Mouse (Mus musculus) limb, embryonic 12.5 days (tissue): ENCODE results near the gene Vars2. TPM values are rescaled to one million over a fixed set of nuclear protein-coding genes. Genes with fewer than 3 reads are reported as not detected.

Experiments
- ATAC-seq: fragments of 200-750 bp; cut with Nextera tagmentation; 2 replicates; pipeline ENCODE4 v1.8.0; 2017; ENCODE audit warnings: low read depth, moderate TSS enrichment; ENCODE audit not compliant: insufficient number of reproducible peaks, insufficient read depth, low FRiP score, low TSS enrichment
- H3K27ac ChIP-seq: fragments of 300-500 bp; sonication (generic); 2 replicates; pipeline ENCODE4 v1.5.1; 2016; ENCODE audit warnings: mild to moderate bottlenecking, moderate library complexity
- H3K27me3 ChIP-seq: fragments of 300-500 bp; sonication (generic); 2 replicates; pipeline ENCODE4 v1.6.1; 2016; ENCODE audit warnings: mild to moderate bottlenecking, moderate library complexity
- H3K36me3 ChIP-seq: fragments of 300-500 bp; sonication (generic); 2 replicates; pipeline ENCODE4 v1.6.1; 2016; ENCODE audit warnings: mild to moderate bottlenecking, moderate library complexity
- H3K4me1 ChIP-seq: fragments of 300-500 bp; sonication (generic); replicated peaks from 2 replicates; pipeline ENCODE4 v1.6.1; 2016
- H3K4me2 ChIP-seq: fragments of 300-500 bp; sonication (generic); 2 replicates; pipeline ENCODE4 v1.6.1; 2016; ENCODE audit warnings: mild to moderate bottlenecking, moderate library complexity
- H3K4me3 ChIP-seq: fragments of 300-500 bp; sonication (generic); replicated peaks from 2 replicates; pipeline ENCODE4 v1.5.1; 2016; ENCODE audit warnings: mild to moderate bottlenecking
- H3K9ac ChIP-seq: fragments of 300-500 bp; sonication (generic); replicated peaks from 2 replicates; pipeline ENCODE4 v1.6.1; 2016; ENCODE audit warnings: mild to moderate bottlenecking, moderate library complexity
- H3K9me3 ChIP-seq: fragments of 300-500 bp; sonication (generic); 2 replicates; pipeline ENCODE4 v1.6.1; 2016; ENCODE audit warnings: mild to moderate bottlenecking, moderate library complexity
- WGBS: fragments of 180-500 bp; shearing (Covaris S2); methylation state at CpG from one replicate; pipeline ENCODE4 v1.1.7; 2016; 5-methylcytosine and 5-hydroxymethylcytosine counted together
- polyA plus RNA-seq: library from polyadenylated mRNA; unstranded; fragments of >200 nt; fragmentation: Nextera tagmentation; extraction: Ambion mirVana; gene quantifications from 2 replicates; pipeline ENCODE4 v1.2.1, GENCODE M21; 2016

Gene Vars2
- polyA plus RNA-seq, 1 experiment from 2014 or later, result 23.4 TPM

- H3K4me2 ChIP-seq, result no peak overlapping the region
- no peak overlapping the region for H3K9ac ChIP-seq
- no peak for ATAC-seq
- H3K9me3 ChIP-seq, result no peaks in the 10 kb centered on the region
- peaks cover 26% of the 10 kb centered on the region for H3K4me1 ChIP-seq
- WGBS, result 92% methylated on average over 9 of the region's 9 CpGs
- H3K4me3 ChIP-seq, result no peak overlapping the region
- no peak overlapping the region for H3K27ac ChIP-seq
- no peaks in the 10 kb centered on the region for H3K27me3 ChIP-seq
- H3K36me3 ChIP-seq, result peaks cover 29% of the 10 kb centered on the region
These were observed 2.3 kb upstream of the Vars2 start for GRCm38 (mm10) chr17:35669731-35670130.

DNA sequence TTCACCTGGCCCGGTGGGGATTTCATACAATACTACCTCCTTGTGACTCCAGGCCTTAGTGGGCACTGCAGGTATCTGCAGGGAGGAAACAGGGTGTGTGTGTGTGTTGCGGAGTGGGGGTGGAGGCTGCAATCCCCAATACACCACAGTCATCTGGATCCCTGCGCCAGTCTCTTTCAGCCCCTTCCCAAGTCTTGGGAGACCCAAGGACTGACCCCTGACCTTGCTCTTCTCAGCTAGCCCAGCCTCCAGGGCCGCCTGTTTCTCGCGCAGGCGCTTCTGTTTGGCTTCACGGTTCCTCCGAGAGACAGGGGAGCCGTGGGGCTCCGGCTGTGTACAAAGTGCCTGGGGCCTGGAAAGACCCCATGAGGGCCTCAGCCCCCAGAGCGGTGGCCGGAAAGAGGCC is 538 bp downstream of the Vars2 start:
- ATAC-seq, result peak; percentile 13; the same call in 1 of the 2 replicates
- WGBS, result 7% methylated on average over 13 of the region's 13 CpGs
- Histone ChIP-seq H3K9ac (peak overlapping the region; percentile 89), H3K27me3 (no peaks in the 10 kb centered on the region), H3K4me1 (peaks cover 18% of the 10 kb centered on the region), H3K36me3 (peaks cover 51% of the 10 kb centered on the region), H3K9me3 (no peaks in the 10 kb centered on the region), H3K27ac (peak overlapping the region; percentile 91), H3K4me3 (peak overlapping the region; percentile 75), H3K4me2 (peak overlapping the region; percentile 91)

GRCm38 (mm10) chr17:35665957-35666515 is 1.4 kb downstream of the Vars2 start:
- Histone ChIP-seq H3K4me1 (peaks cover 18% of the 10 kb centered on the region), H3K27me3 (no peaks in the 10 kb centered on the region), H3K36me3 (peaks cover 57% of the 10 kb centered on the region), H3K4me3 (0 out of 2 replicates have a peak overlapping the region, but pooled peaks have one; percentile 75), H3K9ac (no peak overlapping the region), H3K4me2 (peak overlapping the region; percentile 91), H3K27ac (no peak overlapping the region), H3K9me3 (no peaks in the 10 kb centered on the region)
- WGBS, result 80% methylated on average over 17 of the region's 17 CpGs
- ATAC-seq, result no peak

- Histone ChIP-seq H3K9ac (no peak overlapping the region), H3K9me3 (no peaks in the 10 kb centered on the region), H3K4me1 (peaks cover 8% of the 10 kb centered on the region; the same call in 1 of the 2 replicates), H3K4me3 (no peak overlapping the region), H3K36me3 (peaks cover 35% of the 10 kb centered on the region), H3K4me2 (no peak overlapping the region), H3K27ac (no peak overlapping the region), H3K27me3 (no peaks in the 10 kb centered on the region)
- no peak for ATAC-seq
- WGBS, result 81% methylated on average over 2 of the region's 2 CpGs
These were observed 14.3 kb downstream of the Vars2 start for GRCm38 (mm10) chr17:35653086-35653485.

DNA sequence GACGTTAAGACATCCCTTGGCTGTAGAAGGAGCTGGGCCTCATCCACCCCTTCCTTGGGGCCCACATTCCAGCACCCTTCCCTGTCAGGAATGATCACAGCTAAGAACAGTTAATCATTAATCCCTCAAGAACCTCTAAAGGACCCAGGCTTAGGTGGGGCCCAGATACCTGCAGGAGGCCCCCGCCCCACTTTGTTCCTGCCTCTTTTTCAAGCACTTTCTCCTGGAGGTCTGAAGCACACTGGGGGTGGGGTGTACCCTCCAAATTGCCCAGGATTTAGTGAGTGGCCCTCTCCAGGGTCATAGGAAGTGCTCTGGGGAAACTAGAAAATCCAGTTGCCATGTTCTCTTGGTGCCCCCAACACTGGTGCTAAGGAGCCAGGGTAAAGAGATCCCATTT is 18.0 kb downstream of the Vars2 start:
- ATAC-seq, result no peak
- H3K4me1 ChIP-seq, result peaks cover 8% of the 10 kb centered on the region; the same call in 1 of the 2 replicates
- no peaks in the 10 kb centered on the region for H3K9me3 ChIP-seq
- H3K27ac ChIP-seq, result no peak overlapping the region
- no peaks in the 10 kb centered on the region for H3K36me3 ChIP-seq
- H3K4me2 ChIP-seq, result no peak overlapping the region
- no peak overlapping the region for H3K9ac ChIP-seq
- H3K27me3 ChIP-seq, result 0 out of 2 replicates have a peak, but pooled peaks cover 2% of the 10 kb centered on the region
- WGBS, result 71% methylated on average over 2 of the region's 2 CpGs
- H3K4me3 ChIP-seq, result no peak overlapping the region

- WGBS, result 72% methylated on average over 13 of the region's 13 CpGs
These were observed 23.7 kb downstream of the Vars2 start, which contains the start of gene Mucl3 for GRCm38 (mm10) chr17:35643609-35644236. Mucl3 (minus strand) TSS chr17:35643695.

GRCm38 (mm10) chr17:35639352-35639751 is 28.0 kb downstream of the Vars2 start:
- Histone ChIP-seq H3K27ac (no peak overlapping the region), H3K4me3 (no peak overlapping the region), H3K36me3 (no peaks in the 10 kb centered on the region), H3K4me2 (peak overlapping the region; percentile 41; the same call in 1 of the 2 replicates), H3K9me3 (no peaks in the 10 kb centered on the region), H3K27me3 (peaks cover 27% of the 10 kb centered on the region), H3K4me1 (peaks cover 5% of the 10 kb centered on the region), H3K9ac (no peak overlapping the region)
- ATAC-seq, result no peak
- WGBS, result 81% methylated on average over 6 of the region's 6 CpGs

More at GRCm38 (mm10) chr17:35643609-35644236, 23.7 kb downstream of the Vars2 start, which contains the start of gene Mucl3:
- no peak for ATAC-seq
- Histone ChIP-seq H3K9ac (no peak within 1 kb of the TSS), H3K36me3 (no peaks in the 10 kb centered on the region), H3K4me3 (no peak within 1 kb of the TSS), H3K4me1 (no peaks in the 10 kb centered on the region), H3K27ac (no peak within 1 kb of the TSS), H3K9me3 (no peaks in the 10 kb centered on the region), H3K4me2 (no peak within 1 kb of the TSS), H3K27me3 (peaks cover 16% of the 10 kb centered on the region)

DNA sequence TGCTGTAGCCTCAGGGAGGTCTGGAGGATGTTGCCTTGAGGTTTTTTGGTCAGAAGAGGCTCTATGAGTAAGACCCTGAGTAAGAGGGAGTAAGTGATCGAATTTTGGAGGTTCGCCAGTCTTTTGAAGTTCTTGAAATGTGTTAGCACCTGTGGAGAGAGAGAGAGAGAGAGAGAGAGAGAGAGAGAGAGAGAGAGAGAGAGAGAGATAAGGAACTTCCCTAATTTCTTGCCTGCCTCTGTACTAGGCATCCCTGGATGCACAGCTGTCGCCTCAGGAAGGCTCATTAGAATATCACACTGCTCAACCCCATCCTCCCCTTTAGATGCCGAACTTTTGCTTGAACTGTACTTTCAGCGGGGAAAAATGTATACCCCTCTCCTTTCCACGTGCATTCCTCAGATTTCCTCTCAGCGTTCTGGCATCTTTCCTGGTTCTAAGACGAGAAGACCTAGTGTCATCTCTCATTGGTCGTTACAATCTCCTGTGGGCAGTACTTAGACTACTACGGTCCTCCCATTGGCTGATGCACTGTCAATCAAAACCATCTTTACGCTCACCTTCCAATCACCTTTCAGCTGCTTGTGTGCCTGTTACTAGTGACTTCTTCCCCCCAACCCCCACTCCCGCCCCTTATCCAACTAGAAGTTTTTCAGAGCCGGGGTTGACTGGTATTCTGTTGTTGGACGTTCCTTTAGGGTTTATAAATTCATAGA is 28.8 kb downstream of the Vars2 start:
- Histone ChIP-seq H3K36me3 (no peaks in the 10 kb centered on the region), H3K9ac (no peak overlapping the region), H3K9me3 (no peaks in the 10 kb centered on the region), H3K27me3 (peaks cover 23% of the 10 kb centered on the region), H3K4me3 (no peak overlapping the region), H3K4me2 (peak overlapping the region; percentile 41), H3K4me1 (peaks cover 5% of the 10 kb centered on the region), H3K27ac (no peak overlapping the region)
- peak; percentile 49; the same call in 1 of the 2 replicates for ATAC-seq
- WGBS, result 23% methylated on average over 14 of the region's 14 CpGs

GRCm38 (mm10) chr17:35636363-35636762 is 31.0 kb downstream of the Vars2 start:
- H3K27ac ChIP-seq, result no peak overlapping the region
- H3K9ac ChIP-seq, result no peak overlapping the region
- H3K4me2 ChIP-seq, result 0 out of 2 replicates have a peak overlapping the region, but pooled peaks have one; percentile 61
- no peaks in the 10 kb centered on the region for H3K36me3 ChIP-seq
- no peaks in the 10 kb centered on the region for H3K9me3 ChIP-seq
- peaks cover 5% of the 10 kb centered on the region for H3K4me1 ChIP-seq
- H3K27me3 ChIP-seq, result peaks cover 15% of the 10 kb centered on the region
- WGBS, result 45% methylated on average over 5 of the region's 5 CpGs
- no peak overlapping the region for H3K4me3 ChIP-seq
- ATAC-seq, result no peak

DNA sequence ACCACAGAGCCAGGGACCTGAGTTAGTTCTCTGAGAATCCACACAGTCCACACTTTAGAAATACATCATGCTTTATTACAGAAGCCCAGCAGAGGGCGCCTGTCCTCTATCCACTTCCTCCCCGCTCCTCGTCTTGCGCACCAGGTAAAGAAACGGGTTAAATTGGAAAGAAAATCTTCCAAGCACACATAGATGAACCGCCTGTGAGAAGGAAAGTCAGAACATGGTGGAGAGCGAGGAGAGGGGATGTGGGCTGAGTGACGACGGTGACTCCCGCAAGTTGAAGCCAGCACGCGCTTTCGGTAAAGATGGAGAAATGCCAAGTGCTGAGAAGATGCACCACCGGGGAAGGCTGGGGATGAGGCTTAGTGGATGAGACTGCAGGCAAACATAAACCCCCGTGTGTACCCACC is 31.7 kb downstream of the Vars2 start:
- Histone ChIP-seq H3K36me3 (no peaks in the 10 kb centered on the region), H3K4me3 (peak overlapping the region; percentile 35), H3K27me3 (peaks cover 13% of the 10 kb centered on the region), H3K9ac (no peak overlapping the region), H3K4me2 (peak overlapping the region; percentile 61), H3K9me3 (no peaks in the 10 kb centered on the region), H3K4me1 (peaks cover 5% of the 10 kb centered on the region), H3K27ac (no peak overlapping the region)
- WGBS, result 2% methylated on average over 15 of the region's 15 CpGs
- ATAC-seq, result 0 out of 2 replicates have a peak, but pooled peaks have one; percentile 21

- Histone ChIP-seq H3K4me3 (no peak overlapping the region), H3K4me2 (no peak overlapping the region), H3K9me3 (no peaks in the 10 kb centered on the region), H3K36me3 (no peaks in the 10 kb centered on the region), H3K27ac (no peak overlapping the region), H3K9ac (no peak overlapping the region), H3K4me1 (peaks cover 5% of the 10 kb centered on the region), H3K27me3 (peaks cover 13% of the 10 kb centered on the region)
- 78% methylated on average over 3 of the region's 3 CpGs for WGBS
- no peak for ATAC-seq
These were observed 32.2 kb downstream of the Vars2 start for GRCm38 (mm10) chr17:35635202-35635601.
